Mouse (Mus musculus): ENCODE data around the gene Kxd1. TPM values are rescaled to one million over a fixed set of nuclear protein-coding genes. Genes with fewer than 3 reads are reported as not detected.

Kxd1 gene
- polyA plus RNA-seq, 2 experiments: 52.5 to 60.3 TPM

- DNase-seq (ENCODE audit: low spot score) (no peak), ATAC-seq (ENCODE audit: low FRiP score, low read depth) (no peak)
- H3K36me3 ChIP-seq (ENCODE audit: control insufficient read depth, insufficient read depth, low read length): peaks cover 62% of the 10 kb centered on the region
- TF ChIP-seq POLR2A (IDR thresholded peaks at IDR 0.05; ENCODE audit: borderline replicate concordance, extremely low read depth, insufficient read depth, insufficient read length): no peak
- peaks cover 7% of the 10 kb centered on the region for H3K4me1 ChIP-seq (ENCODE audit: control insufficient read depth, insufficient read depth, low read length)
- H3K4me3 ChIP-seq (replicated peaks; ENCODE audit: low read length): no peak overlapping the region
- H3K27me3 ChIP-seq (ENCODE audit: control insufficient read depth, insufficient read depth, low read length): no peaks in the 10 kb centered on the region
- H3K27ac ChIP-seq (replicated peaks; ENCODE audit: low read depth, low read length): no peak overlapping the region
- no peak overlapping the region for H3K4me2 ChIP-seq (replicated peaks; ENCODE audit: low read depth, low read length, severe bottlenecking)
- WGBS: 89% methylated on average over 2 of the region's 2 CpGs
- no peaks in the 10 kb centered on the region for H3K9me3 ChIP-seq (ENCODE audit: control insufficient read depth, low read length)
- no peak overlapping the region for H3K9ac ChIP-seq (ENCODE audit: low read depth, low read length, severe bottlenecking)
Measured at GRCm38 (mm10) chr8:70535701-70536100, 7.9 kb upstream of the Kxd1 start.

GRCm38 (mm10) chr8:70535221-70535620 is 7.5 kb upstream of the Kxd1 start:
- H3K4me1 ChIP-seq (ENCODE audit: control insufficient read depth, insufficient read depth, low read length): peaks cover 2% of the 10 kb centered on the region
- H3K9me3 ChIP-seq (ENCODE audit: control insufficient read depth, low read length): no peaks in the 10 kb centered on the region
- no peaks in the 10 kb centered on the region for H3K27me3 ChIP-seq (ENCODE audit: control insufficient read depth, insufficient read depth, low read length)
- no peak for TF ChIP-seq POLR2A (IDR thresholded peaks at IDR 0.05; ENCODE audit: borderline replicate concordance, extremely low read depth, insufficient read depth, insufficient read length)
- ATAC-seq (ENCODE audit: low FRiP score, low read depth) (no peak), DNase-seq (ENCODE audit: low spot score) (no peak)
- H3K27ac ChIP-seq (replicated peaks; ENCODE audit: low read depth, low read length): no peak overlapping the region
- peaks cover 67% of the 10 kb centered on the region for H3K36me3 ChIP-seq (ENCODE audit: control insufficient read depth, insufficient read depth, low read length)
- H3K9ac ChIP-seq (ENCODE audit: low read depth, low read length, severe bottlenecking): no peak overlapping the region
- no peak overlapping the region for H3K4me3 ChIP-seq (replicated peaks; ENCODE audit: low read length)
- 94% methylated on average over 3 of the region's 3 CpGs for WGBS
- no peak overlapping the region for H3K4me2 ChIP-seq (replicated peaks; ENCODE audit: low read depth, low read length, severe bottlenecking)

DNA sequence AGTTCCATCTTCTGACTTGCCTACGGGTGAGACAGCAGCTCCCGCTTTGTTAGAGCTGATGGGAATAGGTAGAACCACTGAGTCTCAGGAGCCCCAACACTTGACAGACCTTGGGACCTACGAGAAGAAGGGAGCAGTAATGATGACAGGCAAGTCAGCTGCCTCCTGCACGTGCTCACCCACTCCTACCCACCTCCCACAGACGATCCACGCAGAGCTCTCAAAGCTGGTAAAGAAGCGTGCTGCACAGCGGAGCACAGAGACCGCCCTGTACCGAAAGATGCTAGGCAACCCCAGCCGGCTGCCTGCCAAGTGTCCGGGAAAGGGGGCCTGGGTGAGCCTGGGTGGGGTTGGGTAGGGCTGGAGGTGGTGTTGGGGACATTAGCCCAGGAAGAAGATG is 6.5 kb upstream of the Kxd1 start:
- no peaks in the 10 kb centered on the region for H3K9me3 ChIP-seq (ENCODE audit: control insufficient read depth, low read length)
- H3K4me2 ChIP-seq (replicated peaks; ENCODE audit: low read depth, low read length, severe bottlenecking): no peak overlapping the region
- no peak for TF ChIP-seq POLR2A (IDR thresholded peaks at IDR 0.05; ENCODE audit: borderline replicate concordance, extremely low read depth, insufficient read depth, insufficient read length)
- no peak overlapping the region for H3K4me3 ChIP-seq (replicated peaks; ENCODE audit: low read length)
- no peak overlapping the region for H3K9ac ChIP-seq (ENCODE audit: low read depth, low read length, severe bottlenecking)
- H3K27me3 ChIP-seq (ENCODE audit: control insufficient read depth, insufficient read depth, low read length): no peaks in the 10 kb centered on the region
- no peaks in the 10 kb centered on the region for H3K4me1 ChIP-seq (ENCODE audit: control insufficient read depth, insufficient read depth, low read length)
- no peak overlapping the region for H3K27ac ChIP-seq (replicated peaks; ENCODE audit: low read depth, low read length)
- DNase-seq (ENCODE audit: low spot score) (no peak), ATAC-seq (ENCODE audit: low FRiP score, low read depth) (no peak)
- 94% methylated on average over 12 of the region's 12 CpGs for WGBS
- H3K36me3 ChIP-seq (ENCODE audit: control insufficient read depth, insufficient read depth, low read length): peaks cover 76% of the 10 kb centered on the region

GRCm38 (mm10) chr8:70530314-70530713 is 2.6 kb upstream of the Kxd1 start:
- Histone ChIP-seq H3K9ac (ENCODE audit: low read depth, low read length, severe bottlenecking) (no peak overlapping the region), H3K9me3 (ENCODE audit: control insufficient read depth, low read length) (no peaks in the 10 kb centered on the region), H3K4me2 (replicated peaks; ENCODE audit: low read depth, low read length, severe bottlenecking) (no peak overlapping the region), H3K27me3 (ENCODE audit: control insufficient read depth, insufficient read depth, low read length) (no peaks in the 10 kb centered on the region), H3K27ac (replicated peaks; ENCODE audit: low read depth, low read length) (no peak overlapping the region), H3K36me3 (ENCODE audit: control insufficient read depth, insufficient read depth, low read length) (peaks cover 60% of the 10 kb centered on the region), H3K4me3 (replicated peaks; ENCODE audit: low read length) (no peak overlapping the region), H3K4me1 (ENCODE audit: control insufficient read depth, insufficient read depth, low read length) (peaks cover 10% of the 10 kb centered on the region)
- DNase-seq (ENCODE audit: low spot score): no peak
- TF ChIP-seq POLR2A (IDR thresholded peaks at IDR 0.05; ENCODE audit: borderline replicate concordance, extremely low read depth, insufficient read depth, insufficient read length): no peak
- WGBS: 91% methylated on average over 2 of the region's 2 CpGs
- ATAC-seq (ENCODE audit: low FRiP score, low read depth): no peak

GRCm38 (mm10) chr8:70529741-70530161 is 2.0 kb upstream of the Kxd1 start:
- Histone ChIP-seq H3K4me3 (replicated peaks; ENCODE audit: low read length) (no peak overlapping the region), H3K27me3 (ENCODE audit: control insufficient read depth, insufficient read depth, low read length) (no peaks in the 10 kb centered on the region), H3K27ac (replicated peaks; ENCODE audit: low read depth, low read length) (no peak overlapping the region), H3K9ac (ENCODE audit: low read depth, low read length, severe bottlenecking) (no peak overlapping the region), H3K36me3 (ENCODE audit: control insufficient read depth, insufficient read depth, low read length) (peaks cover 54% of the 10 kb centered on the region), H3K4me1 (ENCODE audit: control insufficient read depth, insufficient read depth, low read length) (peaks cover 10% of the 10 kb centered on the region), H3K9me3 (ENCODE audit: control insufficient read depth, low read length) (no peaks in the 10 kb centered on the region), H3K4me2 (replicated peaks; ENCODE audit: low read depth, low read length, severe bottlenecking) (no peak overlapping the region)
- ATAC-seq (ENCODE audit: low FRiP score, low read depth): no peak
- 90% methylated on average over 3 of the region's 3 CpGs for WGBS
- no peak for TF ChIP-seq POLR2A (IDR thresholded peaks at IDR 0.05; ENCODE audit: borderline replicate concordance, extremely low read depth, insufficient read depth, insufficient read length)
- DNase-seq (ENCODE audit: low spot score): no peak

- Histone ChIP-seq H3K36me3 (ENCODE audit: control insufficient read depth, insufficient read depth, low read length) (peaks cover 50% of the 10 kb centered on the region), H3K4me1 (ENCODE audit: control insufficient read depth, insufficient read depth, low read length) (peaks cover 10% of the 10 kb centered on the region), H3K27ac (replicated peaks; ENCODE audit: low read depth, low read length) (no peak overlapping the region), H3K4me3 (replicated peaks; ENCODE audit: low read length) (no peak overlapping the region), H3K9me3 (ENCODE audit: control insufficient read depth, low read length) (no peaks in the 10 kb centered on the region), H3K27me3 (ENCODE audit: control insufficient read depth, insufficient read depth, low read length) (no peaks in the 10 kb centered on the region), H3K9ac (ENCODE audit: low read depth, low read length, severe bottlenecking) (no peak overlapping the region), H3K4me2 (replicated peaks; ENCODE audit: low read depth, low read length, severe bottlenecking) (no peak overlapping the region)
- WGBS: 79% methylated on average over 5 of the region's 5 CpGs
- no peak for DNase-seq (ENCODE audit: low spot score)
- no peak for TF ChIP-seq POLR2A (IDR thresholded peaks at IDR 0.05; ENCODE audit: borderline replicate concordance, extremely low read depth, insufficient read depth, insufficient read length)
- ATAC-seq (ENCODE audit: low FRiP score, low read depth): no peak
Measured at GRCm38 (mm10) chr8:70529299-70529698, 1.5 kb upstream of the Kxd1 start.
